8 mouse cellular contexts compared by ENCODE assay signal in genomic region chr16:20651947-20652310, GRCm38 (mm10). TPM values are rescaled to one million over a fixed set of nuclear protein-coding genes. Genes with fewer than 3 reads are reported as not detected.
DNase-seq lines count a peak whose midpoint lies in the region; ATAC-seq lines count a peak whose summit lies in the region.

No protein-coding gene starts in this region.

- H3K9ac ChIP-seq in lung, embryonic 16.5 days (ENCODE audit: low read length) = peak overlapping the region; percentile 96
- peak overlapping the region; percentile 83 for H3K9ac ChIP-seq in limb, embryonic 11.5 days (ENCODE audit: low read length)
- H3K9ac ChIP-seq in neural tube, embryonic 15.5 days (replicated peaks) = peak overlapping the region; percentile 94

- peak overlapping the region; percentile 95 for H3K4me3 ChIP-seq in lung, embryonic 16.5 days (ENCODE audit: low read length)
- peak overlapping the region; percentile 75 for H3K4me3 ChIP-seq in erythroblast, embryonic 14.5 days (replicated peaks)
- H3K4me3 ChIP-seq in limb, embryonic 11.5 days (ENCODE audit: low read depth, low read length) = peak overlapping the region; percentile 92
- H3K4me3 ChIP-seq in neural tube, embryonic 15.5 days (replicated peaks) = peak overlapping the region; percentile 92

- no peak for DNase-seq in lung, postnatal 4 days
- no peak for DNase-seq in limb, embryonic 11.5 days (ENCODE audit: low spot score)
- no peak for DNase-seq in left cerebral cortex, postnatal 25 days (ENCODE audit: low spot score in 2 of 2)
- DNase-seq in adrenal gland, adult 2 months = no peak

- intact Hi-C loops in left cerebral cortex, postnatal 25 days (cut with DNase I) = loop anchor here (1.0 to 5.0 kb wide), 3 partner anchors 41 to 154 kb away; partner anchors contain the start of genes Alg3, Ap2m1, Eef1akmt4 and Eif2b5

- H3K4me2 ChIP-seq in lung, embryonic 16.5 days (ENCODE audit: low read depth, low read length) = peak overlapping the region; percentile 96
- H3K4me2 ChIP-seq in limb, embryonic 11.5 days (ENCODE audit: low read depth, severe bottlenecking) = peak overlapping the region; percentile 78
- peak overlapping the region; percentile 88 for H3K4me2 ChIP-seq in neural tube, embryonic 15.5 days

- peaks cover 13% of the 10 kb centered on the region for H3K4me1 ChIP-seq in lung, embryonic 16.5 days (replicated peaks; ENCODE audit: control insufficient read depth, insufficient read depth, low read length)
- peaks cover 18% of the 10 kb centered on the region for H3K4me1 ChIP-seq in erythroblast, embryonic 14.5 days (ENCODE audit: control insufficient read depth)
- peaks cover 7% of the 10 kb centered on the region; the same call in 1 of the 2 replicates for H3K4me1 ChIP-seq in limb, embryonic 11.5 days (ENCODE audit: control insufficient read depth, insufficient read depth, low read length)
- H3K4me1 ChIP-seq in neural tube, embryonic 15.5 days = peaks cover 18% of the 10 kb centered on the region

- WGBS in lung, embryonic 16.5 days = 7% methylated on average over 12 of the region's 12 CpGs
- WGBS in limb, embryonic 11.5 days = 11% methylated on average over 12 of the region's 12 CpGs
- 10% methylated on average over 12 of the region's 12 CpGs for WGBS in neural tube, embryonic 15.5 days

- H3K27ac ChIP-seq in lung, embryonic 16.5 days (ENCODE audit: low read length) = 0 out of 2 replicates have a peak overlapping the region, but pooled peaks have one; percentile 22
- no peak overlapping the region for H3K27ac ChIP-seq in limb, embryonic 11.5 days (replicated peaks; ENCODE audit: low read depth, low read length)
- peak overlapping the region; percentile 83 for H3K27ac ChIP-seq in neural tube, embryonic 15.5 days (replicated peaks)

- H3K9me3 ChIP-seq in lung, embryonic 16.5 days (ENCODE audit: control insufficient read depth, low read length) = no peaks in the 10 kb centered on the region
- H3K9me3 ChIP-seq in erythroblast, embryonic 14.5 days (ENCODE audit: control insufficient read depth, low read length) = no peaks in the 10 kb centered on the region
- no peaks in the 10 kb centered on the region for H3K9me3 ChIP-seq in limb, embryonic 11.5 days (ENCODE audit: control insufficient read depth, low read length)
- no peaks in the 10 kb centered on the region for H3K9me3 ChIP-seq in neural tube, embryonic 15.5 days (replicated peaks)

- no peaks in the 10 kb centered on the region for H3K27me3 ChIP-seq in lung, embryonic 16.5 days (ENCODE audit: control insufficient read depth, insufficient read depth, low read depth, low read length)
- H3K27me3 ChIP-seq in erythroblast, embryonic 14.5 days (ENCODE audit: control insufficient read depth) = peaks cover 4% of the 10 kb centered on the region; the same call in 1 of the 2 replicates
- no peaks in the 10 kb centered on the region for H3K27me3 ChIP-seq in limb, embryonic 11.5 days (ENCODE audit: control insufficient read depth, insufficient read depth, low read length)
- H3K27me3 ChIP-seq in neural tube, embryonic 15.5 days (replicated peaks) = no peaks in the 10 kb centered on the region

- ATAC-seq in lung, embryonic 16.5 days (ENCODE audit: low read depth) = no peak; the same call in 1 of the 2 replicates
- ATAC-seq in limb, embryonic 11.5 days (ENCODE audit: insufficient number of reproducible peaks, low FRiP score, low TSS enrichment, low read depth) = peak; percentile 40
- ATAC-seq in neural tube, embryonic 15.5 days (ENCODE audit: low FRiP score) = no peak; the same call in 1 of the 2 replicates
- no peak for ATAC-seq in inflammation-experienced regulatory T-cells, adult 6 months

- H3K36me3 ChIP-seq in lung, embryonic 16.5 days (ENCODE audit: control insufficient read depth, insufficient read depth, low read length) = peaks cover 26% of the 10 kb centered on the region
- H3K36me3 ChIP-seq in erythroblast, embryonic 14.5 days (ENCODE audit: control insufficient read depth) = peaks cover 36% of the 10 kb centered on the region
- peaks cover 17% of the 10 kb centered on the region; the same call in 1 of the 2 replicates for H3K36me3 ChIP-seq in limb, embryonic 11.5 days (ENCODE audit: control insufficient read depth, insufficient read depth, low read length)
- H3K36me3 ChIP-seq in neural tube, embryonic 15.5 days = peaks cover 28% of the 10 kb centered on the region

RNA-seq across cellular contexts. Expression of gene Psmd2, which starts 0.5 kb away (rescaled TPM):
- polyA plus RNA-seq in lung, embryonic 16.5 days (2015; fragmentation: Nextera tagmentation; extraction: Ambion mirVana) = 285 and 301 TPM in 2 replicates
- 19.6 and 22.4 TPM in 2 replicates for polyA plus RNA-seq in erythroblast, embryonic 14.5 days (2012)
- polyA plus RNA-seq in limb, embryonic 11.5 days (2014; fragmentation: Nextera tagmentation; extraction: Ambion mirVana) = 480 and 491 TPM in 2 replicates
- polyA plus RNA-seq in neural tube, embryonic 15.5 days (2015; fragmentation: Nextera tagmentation; extraction: Ambion mirVana) = 340 and 342 TPM in 2 replicates
- 100 to 1,000 TPM; 230 to 231 TPM for total RNA-seq in left cerebral cortex, postnatal 25 days (2021)
- 100 to 1,000 TPM; 135 to 198 (median 183) TPM for polyA plus RNA-seq in inflammation-experienced regulatory T-cells, adult 6 months (2017; shearing (Covaris generic))
- total RNA-seq in adrenal gland, adult 2 months (2021) = 100 to 1,000 TPM; 215 to 285 TPM
- 38.1 and 43.8 TPM in 2 replicates for polyA plus RNA-seq in adrenal gland, adult 2 months (2012; rRNA removed)

RNA-seq across cellular contexts. Expression of gene Eif4g1, which starts 16.2 kb away (rescaled TPM):
- 139 and 140 TPM in 2 replicates for polyA plus RNA-seq in lung, embryonic 16.5 days (2015; fragmentation: Nextera tagmentation; extraction: Ambion mirVana)
- 37.6 and 54.8 TPM in 2 replicates for polyA plus RNA-seq in erythroblast, embryonic 14.5 days (2012)
- 170 and 190 TPM in 2 replicates for polyA plus RNA-seq in limb, embryonic 11.5 days (2014; fragmentation: Nextera tagmentation; extraction: Ambion mirVana)
- polyA plus RNA-seq in neural tube, embryonic 15.5 days (2015; fragmentation: Nextera tagmentation; extraction: Ambion mirVana) = 130 and 142 TPM in 2 replicates
- 100 to 1,000 TPM; 279 to 287 TPM for total RNA-seq in left cerebral cortex, postnatal 25 days (2021)
- polyA plus RNA-seq in inflammation-experienced regulatory T-cells, adult 6 months (2017; shearing (Covaris generic)) = 10 to 100 TPM; 48.9 to 68.0 (median 51.3) TPM
- total RNA-seq in adrenal gland, adult 2 months (2021) = 100 to 1,000 TPM; 368 to 454 TPM
- polyA plus RNA-seq in adrenal gland, adult 2 months (2012; rRNA removed) = 486 and 565 TPM in 2 replicates

RNA-seq across cellular contexts. Expression of gene Ece2, which starts 22.3 kb away (rescaled TPM):
- polyA plus RNA-seq in lung, embryonic 16.5 days (2015; fragmentation: Nextera tagmentation; extraction: Ambion mirVana) = 1.4 and 2.2 TPM in 2 replicates
- not detected in 2 replicates for polyA plus RNA-seq in erythroblast, embryonic 14.5 days (2012)
- 3.0 and 3.4 TPM in 2 replicates for polyA plus RNA-seq in limb, embryonic 11.5 days (2014; fragmentation: Nextera tagmentation; extraction: Ambion mirVana)
- polyA plus RNA-seq in neural tube, embryonic 15.5 days (2015; fragmentation: Nextera tagmentation; extraction: Ambion mirVana) = 17.6 and 20.4 TPM in 2 replicates
- total RNA-seq in left cerebral cortex, postnatal 25 days (2021) = 10 to 100 TPM; 21.5 to 26.8 TPM
- not detected for polyA plus RNA-seq in inflammation-experienced regulatory T-cells, adult 6 months (2017; shearing (Covaris generic))
- 10 to 100 TPM in 1 of 2 experiments, 1 to 10 TPM in 1; 9.3 to 18.8 TPM for total RNA-seq in adrenal gland, adult 2 months (2021)
- polyA plus RNA-seq in adrenal gland, adult 2 months (2012; rRNA removed) = 2.3 and 5.0 TPM in 2 replicates

RNA-seq across cellular contexts. Expression of gene Camk2n2, which starts 30.8 kb away (rescaled TPM):
- polyA plus RNA-seq in lung, embryonic 16.5 days (2015; fragmentation: Nextera tagmentation; extraction: Ambion mirVana) = 0.59 and 0.88 TPM in 2 replicates
- not detected in 2 replicates for polyA plus RNA-seq in erythroblast, embryonic 14.5 days (2012)
- 0.87 and 1.2 TPM in 2 replicates for polyA plus RNA-seq in limb, embryonic 11.5 days (2014; fragmentation: Nextera tagmentation; extraction: Ambion mirVana)
- polyA plus RNA-seq in neural tube, embryonic 15.5 days (2015; fragmentation: Nextera tagmentation; extraction: Ambion mirVana) = 45.1 and 55.0 TPM in 2 replicates
- 100 to 1,000 TPM; 151 to 168 TPM for total RNA-seq in left cerebral cortex, postnatal 25 days (2021)
- under 1 TPM in 1 of 3 experiments, not detected in 2; 0.43 TPM for polyA plus RNA-seq in inflammation-experienced regulatory T-cells, adult 6 months (2017; shearing (Covaris generic))
- total RNA-seq in adrenal gland, adult 2 months (2021) = 10 to 100 TPM; 36.8 to 56.4 TPM
- polyA plus RNA-seq in adrenal gland, adult 2 months (2012; rRNA removed) = 33.3 and 42.3 TPM in 2 replicates

RNA-seq across cellular contexts. Expression of gene Alg3, which starts 40.4 kb away (rescaled TPM):
- polyA plus RNA-seq in lung, embryonic 16.5 days (2015; fragmentation: Nextera tagmentation; extraction: Ambion mirVana) = 29.1 and 31.5 TPM in 2 replicates
- 1.2 and 1.4 TPM in 2 replicates for polyA plus RNA-seq in erythroblast, embryonic 14.5 days (2012)
- polyA plus RNA-seq in limb, embryonic 11.5 days (2014; fragmentation: Nextera tagmentation; extraction: Ambion mirVana) = 53.4 and 55.4 TPM in 2 replicates
- 39.6 and 40.0 TPM in 2 replicates for polyA plus RNA-seq in neural tube, embryonic 15.5 days (2015; fragmentation: Nextera tagmentation; extraction: Ambion mirVana)
- 10 to 100 TPM; 12.9 to 14.4 TPM for total RNA-seq in left cerebral cortex, postnatal 25 days (2021)
- 10 to 100 TPM; 22.7 to 33.7 (median 28.4) TPM for polyA plus RNA-seq in inflammation-experienced regulatory T-cells, adult 6 months (2017; shearing (Covaris generic))
- total RNA-seq in adrenal gland, adult 2 months (2021) = 10 to 100 TPM; 28.9 to 37.1 TPM
- polyA plus RNA-seq in adrenal gland, adult 2 months (2012; rRNA removed) = 32.3 and 47.0 TPM in 2 replicates
